Mouse (Mus musculus) hindbrain, embryonic 15.5 days (tissue): ENCODE results near the gene Oas3. TPM values are rescaled to one million over a fixed set of nuclear protein-coding genes. Genes with fewer than 3 reads are reported as not detected.
A peak's percentile ranks its signal among the peaks of the same experiment; 100 is the strongest.

ENCODE experiments used
- ATAC-seq: fragments of 200-750 bp; cut with Nextera tagmentation; 2 replicates; pipeline ENCODE4 v1.8.0; 2017; ENCODE audit warnings: low read depth, moderate number of reproducible peaks, moderate TSS enrichment; ENCODE audit not compliant: low FRiP score
- H3K27ac ChIP-seq: fragments of 300-500 bp; sonication (generic); replicated peaks from 2 replicates; pipeline ENCODE4 v1.5.1; 2015; ENCODE audit warnings: mild to moderate bottlenecking, inconsistent platforms
- H3K27me3 ChIP-seq: fragments of 300-500 bp; sonication (generic); 2 replicates; pipeline ENCODE4 v1.6.1; 2015; ENCODE audit warnings: control low read depth, inconsistent platforms
- H3K36me3 ChIP-seq: fragments of 300-500 bp; sonication (generic); 2 replicates; pipeline ENCODE4 v1.6.1; 2015; ENCODE audit warnings: control low read depth, inconsistent platforms
- H3K4me1 ChIP-seq: fragments of 300-500 bp; sonication (generic); replicated peaks from 2 replicates; pipeline ENCODE4 v1.6.1; 2015; ENCODE audit warnings: control low read depth, inconsistent platforms
- H3K4me2 ChIP-seq: fragments of 300-500 bp; sonication (generic); 2 replicates; pipeline ENCODE4 v1.6.1; 2015; ENCODE audit warnings: moderate library complexity, mild to moderate bottlenecking, inconsistent platforms
- H3K4me3 ChIP-seq: fragments of 300-500 bp; sonication (generic); 2 replicates; pipeline ENCODE4 v1.5.1; 2015; ENCODE audit warnings: mild to moderate bottlenecking, inconsistent platforms
- H3K9ac ChIP-seq: fragments of 300-500 bp; sonication (generic); 2 replicates; pipeline ENCODE4 v1.6.1; 2015; ENCODE audit warnings: inconsistent platforms
- H3K9me3 ChIP-seq: fragments of 300-500 bp; sonication (generic); 2 replicates; pipeline ENCODE4 v1.6.1; 2016; ENCODE audit warnings: control low read depth, inconsistent platforms
- WGBS: fragments of 180-500 bp; shearing (Covaris S2); methylation state at CpG from one replicate; pipeline ENCODE4 v1.1.7; 2015; 5-methylcytosine and 5-hydroxymethylcytosine counted together
- polyA plus RNA-seq: library from polyadenylated mRNA; unstranded; fragments of >200 nt; fragmentation: Nextera tagmentation; extraction: Ambion mirVana; gene quantifications from 2 replicates; pipeline ENCODE4 v1.2.1, GENCODE M21; 2015

Oas3 gene
- polyA plus RNA-seq, 1 experiment from 2014 or later = 1.1 TPM

- H3K27me3 ChIP-seq = peaks cover 7% of the 10 kb centered on the region; the same call in 1 of the 2 replicates
- no peak overlapping the region for H3K4me3 ChIP-seq
- H3K4me2 ChIP-seq = no peak overlapping the region
- no peaks in the 10 kb centered on the region for H3K9me3 ChIP-seq
- H3K27ac ChIP-seq = no peak overlapping the region
- H3K36me3 ChIP-seq = no peaks in the 10 kb centered on the region
- WGBS = 43% methylated on average over 8 of the region's 8 CpGs
- 0 out of 2 replicates have a peak, but pooled peaks have one; percentile 9 for ATAC-seq
- H3K4me1 ChIP-seq = peaks cover 53% of the 10 kb centered on the region
- H3K9ac ChIP-seq = no peak overlapping the region
Observed at GRCm38 (mm10) chr5:120712721-120713120, 64.7 kb downstream of the Oas3 start.

- Histone ChIP-seq H3K36me3 (no peaks in the 10 kb centered on the region), H3K4me2 (peak within 1 kb of the TSS; percentile 94), H3K27me3 (peaks cover 7% of the 10 kb centered on the region; the same call in 1 of the 2 replicates), H3K4me1 (peaks cover 62% of the 10 kb centered on the region), H3K9me3 (no peaks in the 10 kb centered on the region), H3K27ac (peak within 1 kb of the TSS; percentile 92), H3K9ac (peak within 1 kb of the TSS; percentile 96), H3K4me3 (peak within 1 kb of the TSS; percentile 87)
- 37% methylated on average over 3 of the region's 3 CpGs for WGBS
- ATAC-seq = no peak
Observed at GRCm38 (mm10) chr5:120711827-120712226, 65.6 kb downstream of the Oas3 start, which contains the start of gene Dtx1. TSS of gene Dtx1 (minus strand) at chr5:120711927.

- Histone ChIP-seq H3K9ac (peak overlapping the region; percentile 96), H3K4me2 (peak overlapping the region; percentile 94), H3K27me3 (peaks cover 7% of the 10 kb centered on the region; the same call in 1 of the 2 replicates), H3K36me3 (no peaks in the 10 kb centered on the region), H3K27ac (peak overlapping the region; percentile 92), H3K4me3 (peak overlapping the region; percentile 87), H3K4me1 (peaks cover 66% of the 10 kb centered on the region), H3K9me3 (no peaks in the 10 kb centered on the region)
- WGBS = 1% methylated on average over 43 of the region's 43 CpGs
- peak; percentile 31 for ATAC-seq
Observed at GRCm38 (mm10) chr5:120711416-120711815, 66.0 kb downstream of the Oas3 start.

- peak overlapping the region; percentile 87 for H3K4me3 ChIP-seq
- 1% methylated on average over 31 of the region's 34 CpGs for WGBS
- peak overlapping the region; percentile 92 for H3K27ac ChIP-seq
- H3K4me2 ChIP-seq = peak overlapping the region; percentile 94
- no peaks in the 10 kb centered on the region for H3K36me3 ChIP-seq
- H3K4me1 ChIP-seq = peaks cover 72% of the 10 kb centered on the region
- no peaks in the 10 kb centered on the region for H3K9me3 ChIP-seq
- peak overlapping the region; percentile 96 for H3K9ac ChIP-seq
- ATAC-seq = peak; percentile 24
- H3K27me3 ChIP-seq = peaks cover 7% of the 10 kb centered on the region; the same call in 1 of the 2 replicates
Observed at GRCm38 (mm10) chr5:120710826-120711248, 66.6 kb downstream of the Oas3 start.

- 1% methylated on average over 40 of the region's 40 CpGs for whole genome bisulfite sequencing
- H3K9ac ChIP-seq = peak overlapping the region; percentile 96
- peak overlapping the region; percentile 92 for H3K27ac ChIP-seq
- ATAC-seq = peak; percentile 35
- H3K4me3 ChIP-seq = peak overlapping the region; percentile 87
- H3K4me2 ChIP-seq = peak overlapping the region; percentile 94
- H3K27me3 ChIP-seq = peaks cover 7% of the 10 kb centered on the region; the same call in 1 of the 2 replicates
- no peaks in the 10 kb centered on the region for H3K36me3 ChIP-seq
- H3K9me3 ChIP-seq = no peaks in the 10 kb centered on the region
- H3K4me1 ChIP-seq = peaks cover 77% of the 10 kb centered on the region
Observed at GRCm38 (mm10) chr5:120710161-120710825, 67.2 kb downstream of the Oas3 start.

- WGBS = 33% methylated on average over 13 of the region's 13 CpGs
- peaks cover 70% of the 10 kb centered on the region for H3K4me1 ChIP-seq
Observed at GRCm38 (mm10) chr5:120706976-120707375, 70.5 kb downstream of the Oas3 start.

GRCm38 (mm10) chr5:120706541-120706940 lies 70.9 kb downstream of the Oas3 start:
- Histone ChIP-seq H3K4me1 (peaks cover 68% of the 10 kb centered on the region), H3K9ac (peak overlapping the region; percentile 6; the same call in 1 of the 2 replicates)

More at GRCm38 (mm10) chr5:120706976-120707375, 70.5 kb downstream of the Oas3 start:
- H3K27ac ChIP-seq = no peak overlapping the region
- peak overlapping the region; percentile 21 for H3K4me3 ChIP-seq
- ATAC-seq = no peak
- no peaks in the 10 kb centered on the region for H3K9me3 ChIP-seq
- no peaks in the 10 kb centered on the region for H3K27me3 ChIP-seq
- H3K9ac ChIP-seq = 0 out of 2 replicates have a peak overlapping the region, but pooled peaks have one; percentile 6
- H3K36me3 ChIP-seq = no peaks in the 10 kb centered on the region
- peak overlapping the region; percentile 94 for H3K4me2 ChIP-seq

GRCm38 (mm10) chr5:120704421-120704820 lies 73.0 kb downstream of the Oas3 start:
- Histone ChIP-seq H3K4me1 (peaks cover 74% of the 10 kb centered on the region), H3K27me3 (no peaks in the 10 kb centered on the region), H3K36me3 (no peaks in the 10 kb centered on the region), H3K4me2 (no peak overlapping the region), H3K9me3 (no peaks in the 10 kb centered on the region), H3K4me3 (no peak overlapping the region), H3K9ac (no peak overlapping the region), H3K27ac (no peak overlapping the region)
- no peak for ATAC-seq
- 45% methylated on average over 6 of the region's 6 CpGs for WGBS

More at GRCm38 (mm10) chr5:120706541-120706940, 70.9 kb downstream of the Oas3 start:
- Histone ChIP-seq H3K27me3 (no peaks in the 10 kb centered on the region), H3K36me3 (no peaks in the 10 kb centered on the region), H3K27ac (no peak overlapping the region), H3K9me3 (no peaks in the 10 kb centered on the region), H3K4me3 (peak overlapping the region; percentile 21), H3K4me2 (peak overlapping the region; percentile 94)
- WGBS = 4% methylated on average over 16 of the region's 16 CpGs
- no peak for ATAC-seq

- ATAC-seq = no peak
- Histone ChIP-seq H3K4me2 (no peak overlapping the region), H3K27ac (no peak overlapping the region), H3K36me3 (no peaks in the 10 kb centered on the region), H3K4me1 (peaks cover 74% of the 10 kb centered on the region), H3K27me3 (no peaks in the 10 kb centered on the region), H3K4me3 (no peak overlapping the region), H3K9ac (no peak overlapping the region), H3K9me3 (no peaks in the 10 kb centered on the region)
- 85% methylated on average over 3 of the region's 3 CpGs for WGBS
Observed at GRCm38 (mm10) chr5:120703660-120704059, 73.8 kb downstream of the Oas3 start.

Other genes with a start within 250 kb of the Oas3 start
- 18.1 and 19.7 TPM in 2 replicates for gene Tpcn1, start 189.0 kb downstream of the Oas3 start, polyA plus RNA-seq
- gene Iqcd, start 188.6 kb downstream of the Oas3 start, polyA plus RNA-seq = 1.6 and 2.3 TPM in 2 replicates
- gene Rita1, start 165.1 kb downstream of the Oas3 start, polyA plus RNA-seq = 28.7 and 31.1 TPM in 2 replicates
- 37.9 and 41.3 TPM in 2 replicates for gene Ddx54, start 164.9 kb downstream of the Oas3 start, polyA plus RNA-seq
- 0.71 and 0.83 TPM in 2 replicates for gene Cfap73, start 143.4 kb downstream of the Oas3 start, polyA plus RNA-seq
- gene Rasal1, start 128.8 kb downstream of the Oas3 start, polyA plus RNA-seq = 0.78 and 0.92 TPM in 2 replicates
- gene Dtx1, start 65.7 kb downstream of the Oas3 start, polyA plus RNA-seq = 56.2 and 69.9 TPM in 2 replicates
- gene Oas2, start 27.8 kb downstream of the Oas3 start, polyA plus RNA-seq = 0.27 and 0.84 TPM in 2 replicates
- gene Oas1e, start 17.9 kb upstream of the Oas3 start, polyA plus RNA-seq = 0.39 and 0.72 TPM in 2 replicates
- gene Oas1c, start 34.9 kb upstream of the Oas3 start, polyA plus RNA-seq = 0.32 and 0.46 TPM in 2 replicates
- gene Oas1f, start 69.7 kb upstream of the Oas3 start, polyA plus RNA-seq = not detected in 2 replicates
- gene Oas1h, start 83.8 kb upstream of the Oas3 start, polyA plus RNA-seq = not detected in 2 replicates
- 0.13 and 0.79 TPM in 2 replicates for gene Oas1g, start 110.0 kb upstream of the Oas3 start, polyA plus RNA-seq
- gene Oas1a, start 129.9 kb upstream of the Oas3 start, polyA plus RNA-seq = 1.3 and 2.4 TPM in 2 replicates
- 0.14 TPM in 1 of 2 replicates, not detected in the other for gene Oas1d, start 136.9 kb upstream of the Oas3 start, polyA plus RNA-seq
- gene Rph3a, start 232.4 kb upstream of the Oas3 start, polyA plus RNA-seq = 30.9 and 31.9 TPM in 2 replicates